Mouse (Mus musculus): ENCODE data around the gene Ociad2. TPM values are rescaled to one million over a fixed set of nuclear protein-coding genes. Genes with fewer than 3 reads are reported as not detected.

Ociad2 gene
- not detected in 2 replicates for total RNA-seq (2015; ENCODE audit: low replicate concordance)
- 1.1 TPM in 1 of 2 replicates, not detected in the other for total RNA-seq (2017; ENCODE audit: low replicate concordance)

GRCm38 (mm10) chr5:73340723-73341235 is at the start of gene Ociad2:
Ociad2 (minus strand) TSS chr5:73341028.
- no peak for ATAC-seq (replicated peaks; ENCODE audit: low FRiP score, poor library complexity, severe bottlenecking)

DNA sequence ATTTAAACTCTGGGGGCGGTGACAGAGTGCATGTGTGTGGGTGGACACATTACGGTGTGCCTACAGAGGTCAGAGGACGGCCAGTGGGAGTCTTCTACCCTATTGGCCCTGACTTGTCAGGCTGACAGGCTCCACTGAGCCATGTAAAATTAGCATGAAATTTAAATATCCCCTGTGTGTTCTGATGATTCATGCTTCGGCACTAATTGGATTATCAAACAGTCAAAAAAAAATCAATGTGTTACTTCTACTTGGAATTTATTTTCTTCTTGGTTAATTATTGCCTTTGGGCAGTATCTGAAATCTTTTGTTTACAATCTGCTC is 42.8 kb upstream of the Ociad2 start:
- no peak for ATAC-seq (replicated peaks; ENCODE audit: low FRiP score, poor library complexity, severe bottlenecking)

DNA sequence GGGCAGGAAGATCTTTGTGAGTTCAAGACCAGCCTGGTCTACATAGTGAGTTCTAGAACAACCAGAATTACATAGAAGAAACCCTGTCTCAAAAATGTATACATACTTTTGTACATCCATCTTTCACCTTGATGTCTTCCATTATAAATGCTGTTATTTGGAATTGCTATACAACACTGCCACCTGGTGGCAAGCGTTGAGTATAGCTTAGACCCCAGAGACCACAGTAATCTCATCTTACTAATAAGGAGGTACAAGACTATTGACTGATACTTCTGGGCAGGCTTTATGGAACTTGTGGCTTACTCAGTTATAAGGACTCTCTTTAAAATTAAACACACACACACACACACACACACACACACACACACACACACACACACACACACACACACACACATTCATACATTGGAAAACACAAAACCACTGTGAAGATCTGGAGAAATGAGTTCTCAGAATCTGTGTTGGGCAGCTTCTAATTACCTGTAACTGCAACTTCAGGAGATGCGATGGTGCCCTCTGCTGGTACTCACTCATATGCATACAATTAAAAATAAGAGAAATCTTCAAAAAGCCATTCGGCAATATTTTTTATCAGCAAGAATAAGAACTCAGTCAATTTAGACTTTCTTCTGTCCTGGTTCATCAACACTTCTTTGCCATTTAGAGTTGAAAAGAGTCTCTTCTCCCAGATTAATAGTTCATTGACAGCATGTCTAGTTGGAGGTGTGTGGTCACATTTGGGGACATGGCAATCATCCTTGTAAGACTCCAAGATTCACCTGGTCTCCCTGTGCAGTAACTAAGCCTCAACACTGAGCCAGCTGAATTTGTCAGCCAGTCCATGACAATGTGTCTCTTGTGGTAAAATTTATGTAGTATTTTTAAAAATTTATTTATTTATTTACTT is 42.2 kb upstream of the Ociad2 start:
- no peak for ATAC-seq (replicated peaks; ENCODE audit: low FRiP score, poor library complexity, severe bottlenecking)

- ATAC-seq (replicated peaks; ENCODE audit: low FRiP score, poor library complexity, severe bottlenecking), result no peak
These were observed 41.2 kb upstream of the Ociad2 start for GRCm38 (mm10) chr5:73381976-73382540.

- no peak for ATAC-seq (replicated peaks; ENCODE audit: low FRiP score, poor library complexity, severe bottlenecking)
These were observed 40.7 kb upstream of the Ociad2 start for GRCm38 (mm10) chr5:73381510-73381909.

DNA sequence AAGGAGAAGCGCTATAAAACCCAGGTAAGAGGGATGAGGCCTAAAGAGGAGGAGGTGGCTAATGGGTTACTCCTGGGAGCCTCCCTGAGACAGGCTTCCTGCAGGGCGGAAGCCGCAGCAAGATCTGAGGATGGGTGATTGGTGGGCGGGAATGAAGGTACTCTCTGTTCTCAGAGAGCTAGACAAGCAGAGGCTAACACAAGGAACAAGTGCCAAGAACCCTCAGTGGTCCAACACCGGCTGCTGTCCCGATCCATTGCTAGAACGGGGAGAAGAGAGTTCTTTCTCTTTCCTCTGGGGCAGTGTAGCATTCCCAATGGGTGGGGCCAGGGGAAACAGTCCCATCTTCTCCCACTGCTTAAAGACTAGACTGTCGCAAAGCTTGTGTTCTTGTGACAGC is 40.0 kb upstream of the Ociad2 start:
- no peak for ATAC-seq (replicated peaks; ENCODE audit: low FRiP score, poor library complexity, severe bottlenecking)

GRCm38 (mm10) chr5:73379908-73380307 is 39.1 kb upstream of the Ociad2 start:
- ATAC-seq (replicated peaks; ENCODE audit: low FRiP score, poor library complexity, severe bottlenecking), result peak; percentile 80

GRCm38 (mm10) chr5:73376491-73376890 is 35.7 kb upstream of the Ociad2 start:
- no peak for ATAC-seq (replicated peaks; ENCODE audit: low FRiP score, poor library complexity, severe bottlenecking)

- no peak for ATAC-seq (replicated peaks; ENCODE audit: low FRiP score, poor library complexity, severe bottlenecking)
These were observed 35.2 kb upstream of the Ociad2 start for GRCm38 (mm10) chr5:73376041-73376440.

DNA sequence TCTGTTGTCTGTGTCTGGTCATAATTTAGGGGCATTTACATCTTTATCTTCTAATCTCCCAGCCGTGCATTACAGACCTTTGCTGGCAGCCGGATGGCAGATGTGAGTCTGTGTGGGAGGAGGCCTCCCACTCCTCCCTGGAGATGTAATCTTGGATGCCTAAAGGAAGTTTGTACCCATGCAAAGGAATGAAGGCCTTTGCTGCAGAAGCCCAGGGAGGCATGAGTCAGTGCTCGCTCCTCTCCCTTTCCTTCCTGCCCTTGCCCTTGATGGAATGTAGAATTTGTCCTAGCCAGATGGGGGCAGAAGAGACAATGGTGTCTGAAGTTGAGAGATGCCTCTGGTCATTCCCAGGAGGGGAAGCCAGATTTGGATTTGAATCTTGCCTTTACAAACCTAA is 32.4 kb upstream of the Ociad2 start:
- no peak for ATAC-seq (replicated peaks; ENCODE audit: low FRiP score, poor library complexity, severe bottlenecking)

DNA sequence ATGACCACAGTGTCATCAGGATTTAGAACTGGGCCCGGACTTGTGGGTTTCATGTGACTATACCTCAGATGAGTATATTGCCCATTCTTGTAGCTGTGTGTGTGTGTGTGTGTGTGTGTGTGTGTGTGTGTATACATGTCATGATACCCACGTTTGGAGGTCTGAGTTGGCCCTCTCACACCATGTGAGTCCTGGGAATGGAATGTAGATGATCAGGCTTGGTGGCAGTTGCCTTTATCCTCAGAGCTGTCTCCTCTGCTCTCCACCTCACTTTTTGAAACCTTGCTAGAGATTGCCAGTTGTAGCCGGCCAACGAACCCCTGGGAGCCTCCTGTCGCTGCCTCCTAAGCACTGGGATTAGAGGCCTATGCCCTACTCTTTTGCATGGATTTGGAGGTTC is 31.8 kb upstream of the Ociad2 start:
- ATAC-seq (replicated peaks; ENCODE audit: low FRiP score, poor library complexity, severe bottlenecking), result no peak

DNA sequence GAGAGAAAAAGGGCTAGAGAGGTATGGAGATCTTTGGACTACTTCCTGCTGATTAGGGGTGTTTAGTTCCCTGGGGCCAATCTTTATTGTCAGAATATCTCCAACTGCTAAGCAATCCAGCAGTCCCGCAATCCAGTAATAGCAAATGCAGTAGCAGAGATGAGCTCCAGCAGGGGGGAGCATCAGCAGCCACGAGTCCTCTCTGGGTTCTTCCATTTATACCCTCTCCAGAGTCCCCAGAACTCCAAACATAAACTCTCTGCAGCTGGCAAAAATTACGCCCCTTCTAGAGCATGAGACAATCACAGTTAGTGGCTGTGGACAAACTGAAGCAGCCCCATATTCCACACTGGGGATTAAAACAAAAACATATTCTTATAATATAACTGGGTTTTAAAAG is 28.9 kb upstream of the Ociad2 start:
- ATAC-seq (replicated peaks; ENCODE audit: low FRiP score, poor library complexity, severe bottlenecking), result no peak

- ATAC-seq (replicated peaks; ENCODE audit: low FRiP score, poor library complexity, severe bottlenecking), result no peak
These were observed 28.1 kb upstream of the Ociad2 start for GRCm38 (mm10) chr5:73368845-73369447.

DNA sequence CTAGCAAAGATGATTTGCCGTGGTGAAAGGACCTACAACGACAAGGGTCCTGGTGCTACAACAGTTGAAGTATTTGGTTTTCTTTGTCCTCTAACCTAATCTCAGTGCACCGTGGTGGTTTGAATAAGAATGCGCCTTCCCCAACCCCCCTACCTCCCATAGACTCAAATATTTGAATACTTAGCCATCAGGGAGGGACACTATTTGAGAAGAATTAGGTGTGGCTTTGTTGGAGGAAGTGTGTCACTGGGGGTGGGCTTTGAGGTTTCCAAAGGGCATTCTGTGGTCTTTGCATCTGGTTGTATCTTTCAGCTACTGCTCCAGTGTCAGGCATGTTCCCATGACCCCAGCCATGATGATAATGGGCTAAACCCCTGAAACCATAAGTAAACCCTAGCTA is 27.1 kb upstream of the Ociad2 start:
- no peak for ATAC-seq (replicated peaks; ENCODE audit: low FRiP score, poor library complexity, severe bottlenecking)

DNA sequence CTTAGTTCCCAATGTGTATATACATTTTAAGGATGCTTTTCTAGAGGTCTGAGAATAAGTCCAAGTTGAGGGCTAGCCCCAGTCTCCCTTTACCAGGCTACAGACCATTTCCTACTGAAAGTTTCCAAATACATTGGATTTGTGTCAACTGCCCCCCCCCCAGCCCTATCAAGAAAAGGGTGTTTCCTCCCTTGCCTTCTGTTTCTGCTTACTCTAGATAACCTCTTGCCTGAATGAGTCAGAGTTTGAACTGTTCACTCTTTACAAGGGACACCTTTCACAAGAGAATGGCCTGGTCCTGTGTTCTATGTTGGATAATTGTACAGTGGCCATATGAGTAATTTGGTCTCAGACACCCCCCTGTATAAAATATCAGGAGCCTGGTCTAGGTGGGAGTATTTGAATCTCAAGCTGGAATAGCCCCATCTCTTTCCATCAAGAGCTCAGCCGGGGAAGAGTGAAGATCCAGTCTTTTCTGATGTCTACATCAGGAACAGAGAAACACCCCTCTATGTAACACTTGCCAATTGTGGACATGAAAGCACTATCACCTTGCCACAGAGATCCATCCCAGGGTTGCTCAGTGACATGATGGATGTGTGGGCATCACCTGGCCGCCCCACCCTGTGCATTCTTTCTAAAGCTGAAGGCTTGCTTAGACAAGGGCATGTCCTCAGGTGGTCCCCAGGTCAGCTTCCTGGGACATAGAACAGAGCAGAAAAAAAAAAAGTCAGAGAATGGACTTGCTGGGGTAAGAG is 23.5 kb upstream of the Ociad2 start:
- ATAC-seq (replicated peaks; ENCODE audit: low FRiP score, poor library complexity, severe bottlenecking), result peak; percentile 95

- no peak for ATAC-seq (replicated peaks; ENCODE audit: low FRiP score, poor library complexity, severe bottlenecking)
These were observed 22.0 kb upstream of the Ociad2 start for GRCm38 (mm10) chr5:73362791-73363190.

DNA sequence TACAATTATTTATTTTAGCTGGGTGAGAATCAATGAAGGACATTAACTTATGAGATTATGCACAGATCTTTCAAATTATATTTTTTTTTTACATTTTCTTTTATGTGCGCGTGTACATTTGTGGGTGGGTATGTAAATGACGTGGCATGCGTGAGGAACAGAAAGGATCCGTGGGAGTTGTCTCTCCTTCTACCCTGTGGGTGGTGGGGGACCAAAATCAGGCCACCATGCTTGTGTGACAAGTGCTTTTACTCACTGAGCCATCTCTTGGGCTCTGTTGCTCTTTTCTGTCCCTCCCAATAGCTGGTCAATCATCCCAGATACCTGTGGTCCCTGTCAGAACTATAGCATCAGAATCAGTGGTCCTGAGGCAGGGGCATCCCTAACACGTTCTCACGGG is 21.5 kb upstream of the Ociad2 start:
- no peak for ATAC-seq (replicated peaks; ENCODE audit: low FRiP score, poor library complexity, severe bottlenecking)

DNA sequence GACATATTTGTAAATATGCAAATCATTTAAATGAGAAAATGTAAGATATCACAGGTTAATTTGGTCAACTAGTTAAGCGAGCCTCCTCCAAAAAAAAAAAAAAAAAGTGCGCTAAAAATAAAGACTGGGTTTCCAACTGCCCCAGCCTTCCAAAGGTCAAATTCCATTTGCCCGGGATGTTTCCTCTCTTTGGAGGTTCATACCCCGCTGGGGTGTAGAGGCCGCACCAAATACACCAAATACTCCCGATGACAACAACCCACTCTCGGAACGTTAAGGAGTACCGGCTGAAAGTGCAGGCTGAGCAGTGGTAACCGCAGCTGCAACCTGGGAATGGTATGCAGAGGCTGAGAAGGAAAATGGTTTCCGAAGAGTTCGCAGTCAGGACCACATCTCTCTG is 19.4 kb upstream of the Ociad2 start:
- ATAC-seq (replicated peaks; ENCODE audit: low FRiP score, poor library complexity, severe bottlenecking), result no peak

DNA sequence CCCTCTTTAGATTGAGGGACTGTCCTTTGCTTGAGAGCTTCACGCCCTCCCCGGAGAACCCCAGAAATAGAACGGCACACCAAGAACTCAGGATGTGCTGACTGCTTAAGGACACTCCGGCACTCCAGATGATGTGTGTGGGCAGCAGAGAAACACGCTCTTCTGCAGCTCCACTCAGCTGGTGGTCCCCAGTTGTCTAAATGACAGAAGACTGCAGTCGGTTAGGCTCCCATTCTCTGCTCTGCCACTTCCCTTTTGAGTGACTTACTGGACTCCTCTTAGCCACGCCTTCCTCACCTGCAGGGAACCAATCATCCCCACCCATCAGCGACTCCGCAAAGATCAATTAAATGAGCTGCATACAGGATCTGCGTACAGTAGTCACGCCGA is 18.9 kb upstream of the Ociad2 start:
- ATAC-seq (replicated peaks; ENCODE audit: low FRiP score, poor library complexity, severe bottlenecking), result no peak

DNA sequence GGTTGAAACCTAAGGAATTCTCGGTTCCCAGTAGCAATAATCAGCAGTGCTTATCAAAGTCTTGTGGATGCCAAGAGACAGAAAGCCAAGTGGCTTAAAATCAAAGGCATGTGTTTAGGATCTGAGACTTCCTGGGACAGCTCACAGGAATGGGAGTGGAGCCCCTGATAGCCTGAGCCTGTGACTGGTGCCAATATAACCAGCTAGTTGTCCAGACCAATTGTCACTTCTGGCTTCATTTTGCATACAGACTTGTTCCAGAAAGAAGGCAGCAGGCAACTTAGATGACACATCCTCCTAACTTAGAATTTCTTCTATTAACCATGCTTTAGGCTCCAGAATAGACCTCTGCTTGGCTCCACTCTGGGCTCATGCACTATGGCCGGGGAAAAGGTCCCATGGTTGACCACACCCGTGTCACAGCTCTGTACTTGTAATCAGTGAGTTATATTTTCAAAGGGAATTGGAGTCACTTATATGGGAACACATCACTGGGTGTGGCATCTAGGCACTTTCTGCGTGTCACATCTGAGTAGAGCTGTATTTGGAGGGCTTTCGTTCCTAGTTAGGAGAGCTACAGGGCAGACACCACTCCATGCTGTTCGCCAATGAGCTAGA is 18.4 kb upstream of the Ociad2 start:
- ATAC-seq (replicated peaks; ENCODE audit: low FRiP score, poor library complexity, severe bottlenecking), result no peak
